Mouse (Mus musculus) c-Kit-positive CD71-negative TER-119-negative erythroid progenitor cells, embryonic 14.5 days (primary cell): Measurements from ENCODE around the gene Igfbp3.

ENCODE experiments used
- DNase-seq: peaks from one replicate; pipeline ENCODE4 v3.0.0-alpha.2; 2013; ENCODE audit warnings: low read depth

Gene Igfbp3

GRCm38 (mm10) chr11:7211211-7211610 lies 2.5 kb downstream of the Igfbp3 start:
- DNase-seq = no peak

GRCm38 (mm10) chr11:7210343-7210742 lies 3.4 kb downstream of the Igfbp3 start:
- peak; percentile 28 for DNase-seq

- no peak for DNase-seq
These were observed 9.9 kb downstream of the Igfbp3 start for GRCm38 (mm10) chr11:7203846-7204245.

- DNase-seq = no peak
These were observed 11.5 kb downstream of the Igfbp3 start for GRCm38 (mm10) chr11:7202206-7202605.

- DNase-seq = no peak
These were observed 13.3 kb downstream of the Igfbp3 start for GRCm38 (mm10) chr11:7200393-7200783.

- peak; percentile 39 for DNase-seq
These were observed 13.9 kb downstream of the Igfbp3 start for GRCm38 (mm10) chr11:7199736-7200392.

GRCm38 (mm10) chr11:7198481-7199256 lies 15.1 kb downstream of the Igfbp3 start:
- DNase-seq = no peak

GRCm38 (mm10) chr11:7198006-7198405 lies 15.7 kb downstream of the Igfbp3 start:
- DNase-seq = no peak

- no peak for DNase-seq
These were observed 16.2 kb downstream of the Igfbp3 start, which contains the start of gene Igfbp1 for GRCm38 (mm10) chr11:7197491-7197941. Gene Igfbp1, plus strand, starts transcription at chr11:7197782.

- no peak for DNase-seq
These were observed 18.4 kb downstream of the Igfbp3 start for GRCm38 (mm10) chr11:7195312-7195685.

GRCm38 (mm10) chr11:7194432-7195311 lies 19.1 kb downstream of the Igfbp3 start:
- no peak for DNase-seq

- no peak for DNase-seq
These were observed 20.6 kb downstream of the Igfbp3 start for GRCm38 (mm10) chr11:7193134-7193533.

GRCm38 (mm10) chr11:7192710-7193109 lies 21.0 kb downstream of the Igfbp3 start:
- no peak for DNase-seq

GRCm38 (mm10) chr11:7188469-7188868 lies 25.3 kb downstream of the Igfbp3 start, which contains the start of gene Gm11985:
Gene Gm11985, minus strand, starts transcription at chr11:7188569.
- no peak for DNase-seq

GRCm38 (mm10) chr11:7187472-7187871 lies 26.3 kb downstream of the Igfbp3 start:
- no peak for DNase-seq

- DNase-seq = no peak
These were observed 29.3 kb downstream of the Igfbp3 start for GRCm38 (mm10) chr11:7184420-7184819.

GRCm38 (mm10) chr11:7182409-7183042 lies 31.2 kb downstream of the Igfbp3 start:
- no peak for DNase-seq

GRCm38 (mm10) chr11:7179276-7179675 lies 34.4 kb downstream of the Igfbp3 start:
- no peak for DNase-seq

GRCm38 (mm10) chr11:7178724-7179123 lies 35.0 kb downstream of the Igfbp3 start:
- no peak for DNase-seq

- DNase-seq = no peak
These were observed 40.1 kb downstream of the Igfbp3 start for GRCm38 (mm10) chr11:7173664-7174063.

- DNase-seq = no peak
These were observed 44.1 kb downstream of the Igfbp3 start for GRCm38 (mm10) chr11:7169645-7170044.

GRCm38 (mm10) chr11:7164416-7164815 lies 49.3 kb downstream of the Igfbp3 start:
- no peak for DNase-seq
